Mouse (Mus musculus): ENCODE results near the gene Prc1.
A peak's percentile ranks its signal among the peaks of the same experiment; 100 is the strongest.

GRCm38 (mm10) chr7:80255981-80256380 lies 38.3 kb upstream of the Prc1 start:
- TF ChIP-seq POLR2A (IDR thresholded peaks at IDR 0.05; ENCODE audit: insufficient read depth, low read depth, low read length) = no peak
- peak; percentile 55 for TF ChIP-seq CTCF (IDR thresholded peaks at IDR 0.05)
- TF ChIP-seq EP300 (IDR thresholded peaks at IDR 0.05; ENCODE audit: insufficient read depth, low read depth, low read length) = no peak
